Mouse (Mus musculus) thymus, postnatal 36 days (tissue): ENCODE measurements around the gene Scube3.

Experiments
- DNase-seq, 2 experiments: peaks; one replicate each; pipeline ENCODE4 v3.0.0; 2022; ENCODE audit warnings: mixed read lengths in 2 of 2

The Scube3 gene

GRCm38 (mm10) chr17:28141771-28142699, at the start of gene Scube3:
TSS of gene Scube3 (plus strand) at chr17:28142141.
- peak; percentile 35 to 41 for DNase-seq

- no peak for DNase-seq
Measured at GRCm38 (mm10) chr17:28092297-28092696, 49.6 kb upstream of the Scube3 start.

GRCm38 (mm10) chr17:28093837-28094236, 48.1 kb upstream of the Scube3 start:
- no peak for DNase-seq

GRCm38 (mm10) chr17:28096418-28096817, 45.5 kb upstream of the Scube3 start:
- DNase-seq: no peak

- no peak for DNase-seq
Measured at GRCm38 (mm10) chr17:28097308-28097707, 44.6 kb upstream of the Scube3 start.

GRCm38 (mm10) chr17:28099086-28099485, 42.9 kb upstream of the Scube3 start:
- no peak for DNase-seq

GRCm38 (mm10) chr17:28100669-28101068, 41.3 kb upstream of the Scube3 start:
- DNase-seq: no peak

- no peak for DNase-seq
Measured at GRCm38 (mm10) chr17:28101284-28101887, 40.6 kb upstream of the Scube3 start.

GRCm38 (mm10) chr17:28101902-28102319, 40.0 kb upstream of the Scube3 start:
- no peak for DNase-seq

- DNase-seq: no peak
Measured at GRCm38 (mm10) chr17:28104416-28104815, 37.5 kb upstream of the Scube3 start.

- peak; percentile 16 to 21 for DNase-seq
Measured at GRCm38 (mm10) chr17:28106352-28106751, 35.6 kb upstream of the Scube3 start.

- no peak for DNase-seq
Measured at GRCm38 (mm10) chr17:28107275-28107674, 34.7 kb upstream of the Scube3 start.

- no peak for DNase-seq
Measured at GRCm38 (mm10) chr17:28112266-28112665, 29.7 kb upstream of the Scube3 start.

GRCm38 (mm10) chr17:28116335-28116734, 25.6 kb upstream of the Scube3 start:
- DNase-seq: no peak

- peak; percentile 17 to 20 for DNase-seq
Measured at GRCm38 (mm10) chr17:28117451-28118209, 24.3 kb upstream of the Scube3 start.

GRCm38 (mm10) chr17:28120460-28120859, 21.5 kb upstream of the Scube3 start:
- DNase-seq: no peak

- no peak for DNase-seq
Measured at GRCm38 (mm10) chr17:28122949-28123348, 19.0 kb upstream of the Scube3 start.

GRCm38 (mm10) chr17:28123627-28124026, 18.3 kb upstream of the Scube3 start:
- no peak for DNase-seq

GRCm38 (mm10) chr17:28124368-28124767, 17.6 kb upstream of the Scube3 start:
- DNase-seq: no peak

GRCm38 (mm10) chr17:28129796-28130195, 12.1 kb upstream of the Scube3 start:
- DNase-seq: no peak

GRCm38 (mm10) chr17:28130391-28131125, 11.4 kb upstream of the Scube3 start:
- DNase-seq: no peak

- DNase-seq: no peak
Measured at GRCm38 (mm10) chr17:28131156-28131555, 10.8 kb upstream of the Scube3 start.

GRCm38 (mm10) chr17:28133193-28133592, 8.7 kb upstream of the Scube3 start:
- peak; percentile 54 to 66 for DNase-seq
